Mouse (Mus musculus): ENCODE measurements around the gene Gm17617.

The Gm17617 gene

GRCm38 (mm10) chr13:55133448-55133847, at the start of gene Gm17617:
Gm17617 (minus strand) TSS chr13:55133548.
- no peak for DNase-seq

- peak; percentile 72 to 76 for DNase-seq
Observed at GRCm38 (mm10) chr13:55182173-55182894, 49.0 kb upstream of the Gm17617 start.

GRCm38 (mm10) chr13:55181786-55182172, 48.4 kb upstream of the Gm17617 start:
- no peak for DNase-seq

- peak in 1 of 2 experiments; percentile 56 for DNase-seq
Observed at GRCm38 (mm10) chr13:55179591-55179990, 46.2 kb upstream of the Gm17617 start.

GRCm38 (mm10) chr13:55178556-55178955, 45.2 kb upstream of the Gm17617 start:
- peak; percentile 87 for DNase-seq

GRCm38 (mm10) chr13:55177903-55178496, 44.7 kb upstream of the Gm17617 start:
- no peak for DNase-seq

- DNase-seq: no peak
Observed at GRCm38 (mm10) chr13:55176265-55176664, 42.9 kb upstream of the Gm17617 start.

- DNase-seq: no peak
Observed at GRCm38 (mm10) chr13:55174347-55174746, 41.0 kb upstream of the Gm17617 start.

- no peak for DNase-seq
Observed at GRCm38 (mm10) chr13:55172336-55172770, 39.0 kb upstream of the Gm17617 start.

GRCm38 (mm10) chr13:55171517-55172335, 38.4 kb upstream of the Gm17617 start:
- peak; percentile 49 to 71 for DNase-seq

- DNase-seq: peak; percentile 51 to 74
Observed at GRCm38 (mm10) chr13:55168958-55169369, 35.6 kb upstream of the Gm17617 start.

GRCm38 (mm10) chr13:55168255-55168654, 34.9 kb upstream of the Gm17617 start:
- no peak for DNase-seq

GRCm38 (mm10) chr13:55167798-55168197, 34.5 kb upstream of the Gm17617 start:
- no peak for DNase-seq

- no peak for DNase-seq
Observed at GRCm38 (mm10) chr13:55166806-55167725, 33.7 kb upstream of the Gm17617 start.

GRCm38 (mm10) chr13:55165831-55166339, 32.5 kb upstream of the Gm17617 start:
- DNase-seq: no peak

- no peak for DNase-seq
Observed at GRCm38 (mm10) chr13:55163553-55163952, 30.2 kb upstream of the Gm17617 start.

GRCm38 (mm10) chr13:55162365-55162764, 29.0 kb upstream of the Gm17617 start:
- no peak for DNase-seq

- DNase-seq: no peak
Observed at GRCm38 (mm10) chr13:55153951-55154350, 20.6 kb upstream of the Gm17617 start.

GRCm38 (mm10) chr13:55152621-55153415, 19.5 kb upstream of the Gm17617 start, which contains the start of gene Fgfr4:
Fgfr4 (plus strand) TSS chr13:55152640.
- DNase-seq: peak; percentile 33 to 35

- no peak for DNase-seq
Observed at GRCm38 (mm10) chr13:55140271-55140670, 6.9 kb upstream of the Gm17617 start.

GRCm38 (mm10) chr13:55135382-55135781, 2.0 kb upstream of the Gm17617 start:
- peak; percentile 35 to 48 for DNase-seq
